Mouse (Mus musculus): ENCODE measurements around the gene Gpr85.

Gene Gpr85

DNA sequence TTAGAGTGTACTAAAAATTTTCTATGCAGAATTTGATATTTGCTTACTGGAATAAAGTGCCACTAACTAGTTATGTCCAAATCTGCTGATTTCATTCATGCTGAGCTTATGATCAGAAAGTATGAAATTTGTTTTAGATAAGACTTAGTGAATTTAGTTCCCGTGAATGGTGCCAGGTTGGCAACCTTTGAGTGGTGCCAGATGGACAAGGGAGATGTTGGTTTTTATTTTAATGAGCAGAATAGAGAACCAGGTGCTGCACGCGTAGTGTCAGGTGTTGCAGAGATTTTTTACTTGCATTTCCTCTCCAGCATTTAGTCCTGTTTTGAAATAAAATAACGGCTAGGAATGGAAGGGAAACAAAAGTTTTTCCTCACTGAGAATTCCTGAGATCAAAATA, 27.6 kb downstream of the Gpr85 start:
- no peak for DNase-seq

GRCm38 (mm10) chr6:13800071-13800470, 39.7 kb downstream of the Gpr85 start:
- no peak for DNase-seq

DNA sequence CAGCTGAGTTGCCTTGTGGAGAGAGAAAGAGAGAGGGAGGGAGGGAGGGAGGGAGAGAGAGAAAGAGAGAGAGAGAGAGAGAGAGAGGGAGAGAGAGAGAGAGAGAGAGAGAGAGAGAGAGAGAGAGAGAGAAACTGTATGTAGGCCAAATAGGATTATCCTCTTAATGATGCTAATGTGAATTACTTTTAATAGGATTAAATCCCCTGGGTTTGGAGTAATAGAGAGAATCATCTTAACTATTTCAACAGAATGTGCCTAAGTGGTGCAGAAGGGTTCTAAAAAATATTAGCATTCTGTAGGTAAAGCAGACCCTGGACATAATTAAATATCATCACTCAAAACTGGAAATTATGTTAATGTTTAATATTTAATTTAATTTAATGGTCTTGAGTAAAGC, 42.4 kb downstream of the Gpr85 start:
- DNase-seq: no peak
